Mouse (Mus musculus) lung, adult 10 weeks (tissue): ENCODE measurements around the gene Pde1b. TPM values are rescaled to one million over a fixed set of nuclear protein-coding genes. Genes with fewer than 3 reads are reported as not detected.

Experiments
- polyA plus RNA-seq: library from polyadenylated mRNA; stranded (reverse); fragments of 350-450 nt; fragmentation: Illumina TruSeq; extraction: RNeasy Lipid Tissue Mini Kit (QIAGEN cat#74804); gene quantifications from one replicate; pipeline ENCODE4 v1.2.3, GENCODE M21; 2014; ENCODE audit warnings: low read depth, low replicate concordance; ENCODE audit not compliant: insufficient read depth

Pde1b gene
- 3.5 TPM for polyA plus RNA-seq

GRCm38 (mm10) chr15:103502435-103503250 lies at the start of gene Pde1b:
TSS of gene Pde1b (plus strand) at chr15:103503034.

GRCm38 (mm10) chr15:103453551-103454218 lies 49.1 kb upstream of the Pde1b start, which contains the start of gene Nckap1l:
TSS of gene Nckap1l (plus strand) at chr15:103453794.

GRCm38 (mm10) chr15:103537822-103538213 lies 35.0 kb downstream of the Pde1b start, which contains the start of gene Ppp1r1a:
TSS of gene Ppp1r1a (minus strand) at chr15:103538003.

GRCm38 (mm10) chr15:103564981-103565380 lies 62.1 kb downstream of the Pde1b start, which contains the start of gene Glycam1:
TSS of gene Glycam1 (minus strand) at chr15:103565081.

Other genes starting within 250 kb of the Pde1b start
- gene Nfe2, start 244.6 kb upstream of the Pde1b start, polyA plus RNA-seq = 6.2 TPM
- gene Copz1, start 230.3 kb upstream of the Pde1b start, polyA plus RNA-seq = 100 TPM
- not detected for gene Gpr84, start 192.4 kb upstream of the Pde1b start, polyA plus RNA-seq
- 5.1 TPM for gene Zfp385a, start 162.9 kb upstream of the Pde1b start, polyA plus RNA-seq
- 14.7 TPM for gene Itga5, start 136.3 kb upstream of the Pde1b start, polyA plus RNA-seq
- not detected for gene Gtsf1, start 72.6 kb upstream of the Pde1b start, polyA plus RNA-seq
- not detected for gene Gtsf2, start 54.6 kb upstream of the Pde1b start, polyA plus RNA-seq
- 11.4 TPM for gene Nckap1l, start 49.2 kb upstream of the Pde1b start, polyA plus RNA-seq
- gene Ppp1r1a, start 35.0 kb downstream of the Pde1b start, polyA plus RNA-seq = 8.8 TPM
- not detected for gene Glycam1, start 62.0 kb downstream of the Pde1b start, polyA plus RNA-seq